Mouse (Mus musculus) kidney, postnatal 0 days (tissue): Measurements from ENCODE around the gene D930048N14Rik. TPM values are rescaled to one million over a fixed set of nuclear protein-coding genes. Genes with fewer than 3 reads are reported as not detected.

Source experiments
- ATAC-seq: fragments of 200-750 bp; cut with Nextera tagmentation; replicated peaks from 2 replicates; pipeline ENCODE4 v1.8.0; 2017; ENCODE audit warnings: low read depth, moderate number of reproducible peaks, moderate TSS enrichment, moderate library complexity; ENCODE audit not compliant: low FRiP score
- DNase-seq: peaks from one replicate; pipeline ENCODE4 v3.0.0-alpha.2; 2016; ENCODE audit warnings: low spot score
- H3K27ac ChIP-seq: fragments of 300-500 bp; sonication (generic); 2 replicates; pipeline ENCODE4 v1.5.1; 2014; ENCODE audit warnings: mild to moderate bottlenecking
- H3K27me3 ChIP-seq: fragments of 300-500 bp; sonication (generic); 2 replicates; pipeline ENCODE4 v1.6.1; 2014; ENCODE audit warnings: low read length, mixed read lengths; ENCODE audit not compliant: insufficient read depth
- H3K36me3 ChIP-seq: fragments of 300-500 bp; sonication (generic); 2 replicates; pipeline ENCODE4 v1.6.1; 2014; ENCODE audit warnings: low read length, mixed read lengths; ENCODE audit not compliant: insufficient read depth
- H3K4me1 ChIP-seq: fragments of 300-500 bp; sonication (generic); replicated peaks from 2 replicates; pipeline ENCODE4 v1.6.1; 2014; ENCODE audit warnings: antibody characterized with exemption, low read length, mixed read lengths; ENCODE audit not compliant: insufficient read depth
- H3K4me2 ChIP-seq: fragments of 300-500 bp; sonication (generic); 2 replicates; pipeline ENCODE4 v1.6.1; 2014; ENCODE audit warnings: mild to moderate bottlenecking, low read length, moderate library complexity, mixed read lengths
- H3K4me3 ChIP-seq: fragments of 300-500 bp; sonication (generic); replicated peaks from 2 replicates; pipeline ENCODE4 v1.5.1; 2014; ENCODE audit warnings: low read depth, low read length
- H3K9ac ChIP-seq: fragments of 300-500 bp; sonication (generic); 2 replicates; pipeline ENCODE4 v1.6.1; 2014; ENCODE audit warnings: low read depth, low read length
- H3K9me3 ChIP-seq: fragments of 300-500 bp; sonication (generic); replicated peaks from 2 replicates; pipeline ENCODE4 v1.6.1; 2016; ENCODE audit warnings: low read length, inconsistent platforms, mixed read lengths
- CTCF ChIP-seq: IDR thresholded peaks from 2 replicates; pipeline ENCODE4 v1.5.1; 2016; ENCODE audit warnings: antibody characterized with exemption, low read depth, mild to moderate bottlenecking, moderate library complexity
- WGBS: fragments of 180-500 bp; shearing (Covaris S2); extraction: QIAGEN DNeasy Blood & Tissue Kit; methylation state at CpG from one replicate; pipeline ENCODE4 v1.1.7; 2014; 5-methylcytosine and 5-hydroxymethylcytosine counted together
- polyA plus RNA-seq: library from polyadenylated mRNA; unstranded; fragments of >200 nt; fragmentation: Nextera tagmentation; extraction: Ambion mirVana; gene quantifications from 2 replicates; pipeline ENCODE4 v1.2.1, GENCODE M21; 2015

Gene D930048N14Rik
- polyA plus RNA-seq, 1 experiment from 2014 or later, result 1.9 TPM

DNA sequence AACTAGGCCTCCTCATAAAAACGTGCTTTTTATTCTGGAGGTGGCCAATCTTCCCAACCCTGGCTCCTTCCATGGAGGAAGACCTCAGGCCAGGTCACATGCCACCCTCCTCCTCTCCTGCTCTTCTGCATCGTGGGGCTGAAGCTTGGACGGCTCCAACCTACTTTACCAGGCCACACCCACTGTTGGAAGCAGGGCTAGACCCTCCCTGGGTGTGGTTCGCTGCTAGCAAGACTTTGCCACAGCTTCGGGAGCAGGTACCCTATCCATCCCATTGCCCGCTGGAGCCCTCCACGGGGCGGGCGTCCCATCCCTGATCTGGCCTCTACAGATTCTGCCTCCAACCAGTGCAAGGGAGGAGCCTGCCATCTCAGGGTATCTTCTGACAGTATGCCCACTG, 7.6 kb upstream of the D930048N14Rik start:
- no peak for TF ChIP-seq CTCF
- WGBS, result 78% methylated on average over 9 of the region's 9 CpGs
- no peak overlapping the region for H3K27ac ChIP-seq
- DNase-seq, result no peak
- no peak overlapping the region for H3K4me2 ChIP-seq
- no peaks in the 10 kb centered on the region for H3K27me3 ChIP-seq
- no peak overlapping the region for H3K9ac ChIP-seq
- peaks cover 13% of the 10 kb centered on the region; the same call in 1 of the 2 replicates for H3K36me3 ChIP-seq
- H3K4me3 ChIP-seq, result no peak overlapping the region
- H3K9me3 ChIP-seq, result no peaks in the 10 kb centered on the region
- ATAC-seq, result no peak
- H3K4me1 ChIP-seq, result peaks cover 5% of the 10 kb centered on the region; the same call in 1 of the 2 replicates

DNA sequence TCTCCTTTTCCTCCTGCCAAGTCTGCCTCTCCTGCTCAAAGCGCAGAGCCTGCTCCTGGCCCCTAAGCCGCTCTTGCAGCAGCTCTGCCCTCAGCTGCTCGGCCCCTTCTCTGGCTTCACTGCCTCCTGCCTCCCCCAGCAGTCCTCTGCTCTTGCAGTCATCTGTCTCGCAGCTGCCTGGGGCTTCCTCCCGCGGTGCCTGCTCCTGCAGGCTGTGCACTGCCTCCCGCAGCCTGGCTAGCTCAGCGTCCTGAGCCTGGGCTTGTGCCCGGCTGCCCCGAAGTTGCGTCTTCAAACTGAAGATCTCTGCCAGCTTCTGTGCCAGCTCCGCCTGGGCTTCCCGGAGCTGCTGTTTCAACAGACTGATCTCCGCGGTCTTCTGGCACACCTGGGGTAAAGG, 7.0 kb upstream of the D930048N14Rik start:
- H3K9ac ChIP-seq, result no peak overlapping the region
- no peak for TF ChIP-seq CTCF

DNA sequence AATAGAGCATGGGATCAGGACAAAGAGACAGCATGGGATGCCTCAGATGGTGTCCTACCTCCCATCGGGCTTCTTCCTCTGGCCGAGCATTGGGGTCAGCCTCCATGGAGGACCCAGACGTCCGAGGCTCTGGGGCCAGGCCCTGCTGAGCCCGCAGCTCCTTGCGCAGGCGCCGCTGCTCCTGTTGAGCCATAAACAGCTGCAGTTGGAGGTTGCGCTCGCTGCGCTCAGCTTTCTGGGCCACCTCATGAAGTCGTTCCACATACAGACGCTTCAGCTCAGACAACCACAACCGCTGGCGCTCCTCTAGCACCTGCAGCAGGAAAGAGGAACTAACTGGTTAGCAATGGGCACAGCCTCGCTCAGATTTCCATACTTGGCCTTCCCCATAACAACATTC, 6.5 kb upstream of the D930048N14Rik start:
- H3K4me2 ChIP-seq, result no peak overlapping the region
- H3K4me3 ChIP-seq, result no peak overlapping the region
- H3K27ac ChIP-seq, result no peak overlapping the region
- TF ChIP-seq CTCF, result no peak
- ATAC-seq, result no peak
- H3K9me3 ChIP-seq, result no peaks in the 10 kb centered on the region
- peaks cover 13% of the 10 kb centered on the region; the same call in 1 of the 2 replicates for H3K36me3 ChIP-seq
- H3K27me3 ChIP-seq, result no peaks in the 10 kb centered on the region
- DNase-seq, result no peak
- 87% methylated on average over 16 of the region's 16 CpGs for WGBS
- H3K4me1 ChIP-seq, result peaks cover 5% of the 10 kb centered on the region; the same call in 1 of the 2 replicates
- H3K9ac ChIP-seq, result no peak overlapping the region

More for the DNA sequence above, 7.0 kb upstream of the D930048N14Rik start:
- Histone ChIP-seq H3K9me3 (no peaks in the 10 kb centered on the region), H3K4me2 (no peak overlapping the region), H3K4me3 (no peak overlapping the region), H3K36me3 (peaks cover 13% of the 10 kb centered on the region; the same call in 1 of the 2 replicates), H3K27me3 (no peaks in the 10 kb centered on the region), H3K27ac (0 out of 2 replicates have a peak overlapping the region, but pooled peaks have one; percentile 8), H3K4me1 (peaks cover 4% of the 10 kb centered on the region; the same call in 1 of the 2 replicates)
- 67% methylated on average over 15 of the region's 15 CpGs for WGBS
- ATAC-seq, result no peak
- no peak for DNase-seq

DNA sequence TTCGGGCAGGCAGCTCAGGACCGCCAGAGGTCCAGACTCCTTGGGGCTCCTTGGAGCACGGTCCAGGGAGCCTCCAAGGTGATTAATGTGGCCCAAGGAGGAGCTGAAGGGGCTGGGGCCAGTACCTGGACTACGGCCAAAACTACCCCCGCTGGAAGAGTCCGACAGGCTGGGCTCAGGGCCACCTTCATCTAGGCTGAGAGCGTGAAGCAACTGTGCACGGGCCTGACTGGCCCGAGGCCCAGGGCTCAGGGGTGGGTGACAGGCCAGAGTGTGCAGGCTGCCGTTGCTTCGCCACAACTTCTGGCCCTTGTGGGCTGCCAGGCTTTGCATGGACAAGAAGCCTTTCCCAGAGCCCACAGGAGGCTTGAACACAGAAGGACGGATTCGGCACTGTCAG, 5.5 kb upstream of the D930048N14Rik start:
- TF ChIP-seq CTCF, result no peak
- no peak overlapping the region for H3K4me2 ChIP-seq
- no peaks in the 10 kb centered on the region for H3K9me3 ChIP-seq
- 64% methylated on average over 13 of the region's 13 CpGs for WGBS
- no peak for DNase-seq
- H3K27ac ChIP-seq, result no peak overlapping the region
- H3K27me3 ChIP-seq, result no peaks in the 10 kb centered on the region
- peaks cover 13% of the 10 kb centered on the region; the same call in 1 of the 2 replicates for H3K36me3 ChIP-seq
- no peak overlapping the region for H3K9ac ChIP-seq
- no peak for ATAC-seq
- peaks cover 11% of the 10 kb centered on the region; the same call in 1 of the 2 replicates for H3K4me1 ChIP-seq
- H3K4me3 ChIP-seq, result no peak overlapping the region

DNA sequence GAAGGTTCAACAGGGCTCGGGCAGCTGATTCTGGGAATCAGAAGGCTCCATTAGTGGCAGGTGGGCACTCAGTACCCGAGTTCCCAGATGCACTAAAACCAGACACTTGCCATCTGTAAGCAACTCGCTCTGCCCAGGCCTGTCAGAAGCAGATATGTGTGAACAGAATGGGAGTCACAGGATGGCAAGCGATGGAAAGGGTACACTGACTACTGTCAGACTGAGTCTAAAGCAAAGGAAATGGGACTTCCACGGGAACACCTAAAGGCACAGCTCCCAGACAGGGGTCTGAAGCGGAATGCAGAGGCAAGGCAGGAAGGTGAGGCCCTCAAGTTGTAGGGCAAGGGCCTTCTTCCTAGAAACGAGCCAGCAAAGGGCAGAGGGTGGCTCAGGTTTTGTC, 4.5 kb upstream of the D930048N14Rik start:
- H3K4me3 ChIP-seq, result no peak overlapping the region
- no peak overlapping the region for H3K4me2 ChIP-seq
- ATAC-seq, result no peak
- no peak overlapping the region for H3K9ac ChIP-seq
- H3K27me3 ChIP-seq, result no peaks in the 10 kb centered on the region
- no peaks in the 10 kb centered on the region for H3K9me3 ChIP-seq
- H3K36me3 ChIP-seq, result peaks cover 13% of the 10 kb centered on the region; the same call in 1 of the 2 replicates
- no peak for TF ChIP-seq CTCF
- WGBS, result 77% methylated on average over 7 of the region's 7 CpGs
- H3K4me1 ChIP-seq, result peaks cover 11% of the 10 kb centered on the region; the same call in 1 of the 2 replicates
- no peak for DNase-seq
- H3K27ac ChIP-seq, result peak overlapping the region; percentile 28; the same call in 1 of the 2 replicates

DNA sequence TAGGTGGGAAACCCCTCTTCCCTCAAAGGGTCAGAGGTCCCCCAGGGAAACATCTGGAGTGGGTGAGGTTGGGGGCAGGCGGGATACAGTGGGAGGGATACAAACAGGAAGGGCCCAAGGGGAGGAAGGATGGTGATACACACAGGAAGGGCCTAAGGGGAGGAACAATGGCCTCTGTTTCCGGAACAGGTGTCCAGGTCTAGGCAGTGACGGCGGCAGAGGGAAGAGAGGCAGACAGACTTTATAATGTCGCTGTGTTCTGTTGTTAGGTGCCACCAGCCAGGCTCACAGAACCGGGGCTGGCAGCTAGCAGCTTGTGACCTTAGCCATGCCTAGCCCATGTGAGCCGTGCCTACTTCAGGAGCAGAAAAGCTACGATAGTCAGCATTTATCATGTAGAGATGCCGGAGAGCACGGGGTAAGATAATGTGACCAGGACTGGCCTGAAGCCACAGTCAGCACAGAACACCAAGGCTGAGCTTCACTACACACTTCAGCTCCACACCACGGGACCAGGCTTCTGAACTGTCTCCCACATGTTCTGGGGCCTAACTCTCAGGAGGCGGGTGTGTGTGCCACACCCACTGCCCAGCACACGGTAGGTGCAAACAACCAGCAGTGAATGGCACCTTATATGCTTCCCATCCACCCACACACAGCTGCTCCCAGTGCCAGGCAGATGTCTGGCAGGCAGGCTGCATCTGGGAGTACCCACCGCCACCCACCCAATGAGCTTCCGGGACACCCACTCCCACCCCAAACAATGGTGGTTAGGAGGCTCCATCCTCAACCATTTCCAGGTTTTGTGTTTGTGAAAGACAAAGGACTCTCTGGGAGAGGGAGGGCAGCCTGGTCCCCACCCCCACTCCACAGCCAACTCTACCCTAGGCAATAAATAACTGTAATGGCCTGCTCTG, 3.7 kb upstream of the D930048N14Rik start:
- WGBS, result 46% methylated on average over 15 of the region's 15 CpGs

More for the DNA sequence above, 3.7 kb upstream of the D930048N14Rik start:
- no peak overlapping the region for H3K4me3 ChIP-seq
- H3K27ac ChIP-seq, result peak overlapping the region; percentile 81
- H3K36me3 ChIP-seq, result peaks cover 13% of the 10 kb centered on the region; the same call in 1 of the 2 replicates
- ATAC-seq (no peak), DNase-seq (peak; percentile 48)
- TF ChIP-seq CTCF, result no peak
- no peaks in the 10 kb centered on the region for H3K9me3 ChIP-seq
- H3K9ac ChIP-seq, result no peak overlapping the region
- H3K4me1 ChIP-seq, result peaks cover 11% of the 10 kb centered on the region; the same call in 1 of the 2 replicates
- peak overlapping the region; percentile 6; the same call in 1 of the 2 replicates for H3K4me2 ChIP-seq
- no peaks in the 10 kb centered on the region for H3K27me3 ChIP-seq
